Mouse (Mus musculus) gonadal fat pad, adult 2 months (tissue): ENCODE data around the gene Abca12. TPM values are rescaled to one million over a fixed set of nuclear protein-coding genes. Genes with fewer than 3 reads are reported as not detected.

ENCODE experiments used
- DNase-seq: peaks from one replicate; pipeline ENCODE4 v3.0.0-alpha.2; 2012; ENCODE audit warnings: low read depth
- polyA plus RNA-seq: library from polyadenylated mRNA; depleted of rRNA; stranded (reverse); fragments of >200 nt; gene quantifications from 2 replicates; pipeline ENCODE4 v1.2.3, GENCODE M21; 2012

Abca12 gene
- polyA plus RNA-seq, 1 experiment: not detected

GRCm38 (mm10) chr1:71338548-71339340 is 76.0 kb downstream of the Abca12 start:
- no peak for DNase-seq

DNA sequence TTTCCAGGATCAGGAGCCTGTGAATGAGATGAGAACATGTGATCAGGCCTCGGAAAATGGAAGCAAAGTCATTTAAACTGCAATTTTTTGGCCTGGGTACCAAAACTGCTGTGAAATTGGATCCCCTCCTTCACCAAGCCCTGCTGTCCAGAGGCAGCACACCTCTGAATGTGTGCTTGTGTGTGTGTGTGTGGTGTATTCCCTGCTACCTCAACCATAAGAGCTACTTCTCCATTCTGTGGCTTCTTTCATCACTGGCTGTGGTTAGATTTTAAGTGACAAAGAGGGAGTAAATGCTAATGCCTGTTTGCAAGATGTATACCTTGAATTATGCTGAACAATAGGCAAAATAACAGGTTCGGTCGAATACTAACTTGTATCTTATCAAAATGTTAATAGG is 84.4 kb downstream of the Abca12 start:
- DNase-seq: no peak

DNA sequence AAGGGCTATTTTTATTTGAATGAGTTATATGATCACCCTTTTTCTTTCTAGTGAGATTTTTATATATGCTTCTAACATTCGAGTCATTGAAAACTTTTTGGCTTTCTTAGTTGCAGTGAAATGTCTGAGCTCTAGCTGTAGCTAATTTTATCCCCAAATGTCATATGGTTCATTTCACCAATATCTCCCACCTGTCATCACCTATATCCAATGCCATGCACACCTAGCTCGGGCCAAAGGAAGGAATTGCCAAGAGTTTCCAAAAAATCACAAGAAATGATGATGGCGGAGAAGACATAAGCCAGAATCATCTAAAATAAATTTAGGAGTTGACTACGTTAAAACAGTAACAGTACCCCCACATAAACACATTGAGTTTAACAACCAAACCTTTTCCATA is 102.5 kb downstream of the Abca12 start:
- no peak for DNase-seq

GRCm38 (mm10) chr1:71310614-71311013 is 104.1 kb downstream of the Abca12 start:
- no peak for DNase-seq

GRCm38 (mm10) chr1:71307362-71307761 is 107.3 kb downstream of the Abca12 start:
- DNase-seq: no peak

DNA sequence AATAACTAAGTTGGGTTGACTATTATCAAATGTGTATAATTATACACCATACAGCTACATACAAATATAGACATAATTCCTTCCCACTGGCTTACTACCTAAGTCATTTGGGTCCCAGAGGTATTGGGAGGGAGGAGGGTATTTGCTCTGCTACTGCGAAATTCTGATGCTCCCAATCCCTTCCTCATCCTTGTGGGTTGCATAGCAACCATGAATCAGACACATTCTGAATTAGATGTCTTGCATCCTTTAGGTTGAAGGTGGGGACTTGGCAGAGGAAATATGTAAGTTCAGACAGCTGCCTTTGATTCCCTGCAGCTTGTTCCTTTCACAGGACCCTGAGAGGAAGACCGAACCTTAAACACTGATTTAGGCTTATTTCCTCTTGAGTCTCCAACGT is 108.5 kb downstream of the Abca12 start:
- DNase-seq: no peak

DNA sequence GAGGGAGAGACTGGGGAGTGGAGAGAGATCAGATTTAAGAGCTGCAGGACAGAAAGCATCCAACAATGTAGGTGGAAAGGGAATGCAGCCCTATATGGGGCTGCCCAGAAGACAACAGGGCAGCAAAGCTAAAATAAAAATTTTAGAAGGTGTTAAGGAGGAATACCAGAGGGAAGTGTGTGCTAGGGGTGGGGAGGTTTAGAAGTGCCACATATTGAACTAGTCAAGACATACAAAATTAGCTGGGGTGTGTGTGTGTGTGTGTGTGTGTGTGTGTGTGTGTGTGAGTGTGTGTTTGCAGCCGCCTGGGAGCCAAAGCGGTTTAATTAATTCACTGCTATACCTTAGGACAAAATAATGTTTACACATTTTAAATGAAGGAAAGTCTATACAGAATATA is 110.1 kb downstream of the Abca12 start:
- no peak for DNase-seq

DNA sequence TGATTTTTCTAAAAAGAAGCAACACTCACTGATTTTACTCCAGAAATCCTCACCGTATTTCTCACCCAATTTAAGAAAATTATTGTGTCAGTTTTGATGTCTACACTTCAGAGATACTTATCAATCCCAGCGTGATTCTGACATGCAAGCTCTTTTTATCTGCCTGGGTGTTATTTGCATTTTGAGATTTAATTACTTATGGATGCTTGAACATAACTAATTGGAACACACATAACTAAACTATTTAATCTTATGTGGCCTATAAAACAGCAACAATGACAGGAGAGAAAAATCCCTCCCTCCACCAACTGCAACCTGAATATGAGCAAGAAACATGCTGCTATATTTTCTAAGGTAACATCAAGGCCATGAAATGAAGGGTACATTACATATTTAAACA is 117.7 kb downstream of the Abca12 start:
- no peak for DNase-seq

DNA sequence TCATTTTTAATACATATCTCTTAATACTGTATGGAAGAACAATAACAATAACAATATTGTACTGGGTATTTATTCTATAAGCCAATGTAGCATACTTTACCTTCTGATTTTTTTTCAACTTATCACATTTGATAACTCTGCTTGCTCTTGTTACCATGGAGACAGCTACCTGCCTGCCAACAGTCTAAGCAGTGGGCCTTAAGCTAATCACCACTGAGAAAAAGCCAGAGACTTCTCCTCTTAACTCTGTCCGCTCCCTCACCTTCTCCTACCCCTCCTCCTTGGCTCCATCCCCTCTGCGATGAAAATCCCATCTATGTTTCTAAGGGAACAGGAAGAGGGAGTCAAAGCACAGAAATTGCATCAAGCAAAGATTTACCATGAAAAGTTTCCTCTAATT is 118.1 kb downstream of the Abca12 start:
- DNase-seq: no peak

- DNase-seq: no peak
These were observed 122.8 kb downstream of the Abca12 start for GRCm38 (mm10) chr1:71291917-71292316.

DNA sequence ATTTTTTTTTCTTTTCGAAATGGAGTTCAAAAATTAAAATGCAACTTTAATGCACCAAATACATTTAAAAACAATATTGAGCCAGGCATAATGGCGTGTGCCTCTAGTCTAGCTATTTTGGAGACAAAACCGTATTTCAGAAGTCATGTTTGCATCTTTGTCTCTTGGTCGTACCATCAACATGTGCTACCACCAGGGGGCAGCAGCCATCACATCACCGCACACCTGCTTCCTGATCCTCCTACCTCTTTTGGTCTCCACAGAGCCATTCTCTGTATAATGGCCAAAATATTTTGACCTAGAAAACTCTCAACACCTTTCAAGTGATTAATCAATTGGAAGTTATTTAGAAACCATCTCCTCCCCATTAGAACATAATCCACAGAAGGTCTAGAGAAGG is 125.2 kb downstream of the Abca12 start:
- DNase-seq: no peak

DNA sequence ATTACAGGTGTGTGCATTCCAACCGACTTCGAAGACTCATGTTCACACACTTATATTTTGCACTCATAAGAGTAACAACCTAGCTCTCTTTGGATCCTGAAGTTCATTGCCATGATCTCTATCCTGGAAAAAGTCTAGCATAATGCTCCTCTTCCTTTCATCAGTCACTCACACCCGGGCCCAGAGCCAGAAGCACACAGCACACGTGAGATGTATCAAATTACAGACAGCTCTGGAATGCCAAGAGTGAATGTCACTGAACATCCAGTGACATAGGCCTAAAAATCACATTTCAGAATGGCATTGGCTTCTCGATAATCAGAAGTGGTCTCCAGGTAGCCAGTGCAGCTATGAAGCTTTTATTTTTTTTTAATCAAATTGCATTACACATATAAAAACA is 137.8 kb downstream of the Abca12 start:
- DNase-seq: no peak

DNA sequence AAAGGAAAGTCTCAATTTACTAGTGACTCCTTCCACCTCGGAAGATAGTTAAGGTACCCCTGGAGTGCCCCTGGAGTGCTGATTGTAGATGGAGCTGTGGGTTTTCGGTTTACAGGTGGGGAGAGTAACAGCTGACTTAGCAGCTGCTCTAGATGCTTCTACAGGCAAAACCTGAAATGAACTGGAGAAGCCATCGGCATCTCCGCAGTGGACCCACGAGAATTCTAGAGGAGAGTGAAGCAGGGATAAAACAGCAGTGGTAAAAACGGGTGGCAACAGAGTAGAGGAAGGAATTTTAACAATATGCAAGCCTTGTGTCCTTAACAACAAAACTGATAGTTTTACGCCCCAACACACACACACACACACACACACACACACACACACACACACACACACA is 142.2 kb downstream of the Abca12 start:
- DNase-seq: no peak

- DNase-seq: no peak
These were observed 142.6 kb downstream of the Abca12 start for GRCm38 (mm10) chr1:71272077-71272476.

GRCm38 (mm10) chr1:71270083-71270482 is 144.6 kb downstream of the Abca12 start:
- DNase-seq: no peak

DNA sequence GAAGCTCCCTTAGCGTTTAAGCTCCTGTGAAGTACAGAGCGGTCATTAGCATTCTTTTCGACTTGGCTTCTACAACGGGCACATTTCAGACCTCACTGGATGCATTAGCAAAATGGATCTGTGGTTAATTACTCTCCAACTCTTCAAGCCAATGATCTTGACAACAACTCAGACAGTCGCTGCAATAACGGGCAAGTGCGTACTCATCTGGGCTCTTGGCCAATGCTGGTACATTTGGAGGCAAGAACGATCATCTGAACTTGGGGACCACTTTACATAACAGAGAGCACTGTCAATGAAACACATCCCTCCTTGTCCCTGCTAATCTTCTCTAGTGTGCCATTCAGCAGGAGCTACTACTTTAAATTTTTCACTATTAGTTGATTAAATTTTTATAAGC is 148.1 kb downstream of the Abca12 start:
- no peak for DNase-seq

- DNase-seq: no peak
These were observed 151.2 kb downstream of the Abca12 start for GRCm38 (mm10) chr1:71263532-71263931.

DNA sequence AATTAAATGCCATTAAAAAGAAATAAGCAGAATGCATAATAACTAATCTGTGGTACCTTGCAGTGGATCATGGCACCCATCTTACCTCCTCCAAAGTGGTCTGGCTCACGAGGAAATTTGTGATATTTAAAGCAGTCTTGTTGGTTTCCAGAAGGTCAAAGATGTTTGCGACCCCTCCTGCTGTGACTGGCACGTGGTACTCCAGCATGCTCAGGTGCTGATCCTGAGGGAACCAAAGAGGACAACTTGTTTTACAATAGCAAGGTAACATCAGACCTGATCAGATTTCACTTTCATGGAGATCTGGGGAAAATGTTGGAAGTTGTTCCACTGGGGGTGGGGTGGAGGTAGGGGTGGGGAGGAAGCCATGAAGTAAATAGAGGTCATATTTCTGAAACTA is 170.1 kb downstream of the Abca12 start:
- DNase-seq: no peak

DNA sequence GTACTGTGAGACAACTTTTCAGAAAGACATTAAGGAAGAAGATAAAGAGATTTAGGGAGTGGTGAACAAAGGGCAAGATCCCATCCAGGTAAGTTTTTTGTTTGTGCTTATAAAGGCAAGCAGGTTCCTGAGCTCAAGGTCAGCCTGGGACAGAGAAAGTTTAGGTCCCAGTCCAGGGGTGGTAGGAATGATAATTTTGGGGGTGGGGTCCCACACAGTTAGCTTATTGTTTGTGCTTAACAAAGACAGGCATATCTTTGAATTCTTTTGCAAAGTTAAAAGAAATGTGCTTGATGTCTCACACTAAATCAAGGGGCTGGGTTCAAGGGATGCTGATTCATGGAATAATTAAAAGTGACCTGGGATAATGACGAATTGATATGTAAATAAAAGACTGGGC is 173.3 kb downstream of the Abca12 start:
- DNase-seq: no peak

- no peak for DNase-seq
These were observed 175.1 kb downstream of the Abca12 start for GRCm38 (mm10) chr1:71239586-71239985.

GRCm38 (mm10) chr1:71235335-71235734 is 179.4 kb downstream of the Abca12 start:
- no peak for DNase-seq

- no peak for DNase-seq
These were observed 183.5 kb downstream of the Abca12 start for GRCm38 (mm10) chr1:71231211-71231610.

GRCm38 (mm10) chr1:71203581-71203980 is 211.1 kb downstream of the Abca12 start:
- DNase-seq: no peak

DNA sequence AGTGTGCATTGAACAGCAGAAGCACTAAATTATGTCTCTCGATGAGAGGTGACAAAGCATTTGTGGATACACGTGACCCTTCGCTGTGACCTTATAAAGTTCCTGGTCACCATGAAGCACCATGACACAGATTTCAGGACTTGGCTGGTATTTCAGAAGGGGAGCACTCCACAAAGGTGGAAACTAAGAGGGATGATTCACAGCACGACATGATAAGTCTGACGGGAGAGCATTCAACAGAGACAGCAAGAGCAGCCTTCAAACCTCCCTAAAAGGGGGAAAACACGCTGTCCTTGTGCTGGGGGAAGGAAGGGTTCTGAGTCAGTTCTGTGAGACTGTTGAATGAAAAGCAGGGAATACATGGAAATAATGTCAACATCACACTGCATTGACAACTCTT is 218.5 kb downstream of the Abca12 start:
- no peak for DNase-seq
